Mouse (Mus musculus): ENCODE measurements around the gene Cdc34. TPM values are rescaled to one million over a fixed set of nuclear protein-coding genes. Genes with fewer than 3 reads are reported as not detected.

Gene Cdc34
- polyA plus RNA-seq, 1 experiment from 2014 or later: 71.1 TPM

DNA sequence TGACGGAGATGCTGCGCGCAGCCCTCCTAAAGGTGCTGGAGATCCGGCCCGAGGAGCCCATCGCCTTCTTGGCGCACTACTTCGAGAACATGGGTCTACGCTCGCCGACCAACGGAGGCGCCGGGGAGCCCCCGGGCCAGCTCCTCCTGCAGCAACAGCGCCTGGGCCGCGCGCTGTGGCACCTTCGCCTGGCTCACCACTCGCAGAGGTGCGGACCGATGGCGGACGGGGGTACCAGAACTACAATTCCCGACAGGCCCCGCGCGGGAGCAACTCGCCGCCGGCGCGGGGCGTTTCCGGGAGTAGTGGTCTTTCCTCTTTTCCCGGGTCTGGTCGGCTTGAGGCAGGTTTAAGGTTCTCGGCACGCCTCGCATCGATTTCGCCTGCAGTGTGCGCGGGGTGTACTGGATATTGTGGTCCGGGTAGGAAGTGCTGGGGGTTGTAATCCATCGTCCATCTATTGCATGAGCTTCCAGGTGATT is 12.4 kb upstream of the Cdc34 start:
- Histone ChIP-seq H3K36me3 (ENCODE audit: control insufficient read depth, insufficient read depth) (no peaks in the 10 kb centered on the region), H3K9me3 (ENCODE audit: control insufficient read depth, low read length) (no peaks in the 10 kb centered on the region), H3K4me1 (replicated peaks; ENCODE audit: control insufficient read depth, insufficient read depth, low read length) (peaks cover 19% of the 10 kb centered on the region), H3K4me3 (replicated peaks; ENCODE audit: low read length) (peak overlapping the region; percentile 85), H3K27ac (ENCODE audit: low read length) (peak overlapping the region; percentile 96), H3K9ac (replicated peaks; ENCODE audit: low read depth, low read length) (peak overlapping the region; percentile 89), H3K27me3 (replicated peaks; ENCODE audit: control insufficient read depth, insufficient read depth, low read length) (no peaks in the 10 kb centered on the region), H3K4me2 (ENCODE audit: low read length) (peak overlapping the region; percentile 85)
- WGBS: under 1% methylated on average over 47 of the region's 47 CpGs
- ATAC-seq: peak; percentile 70

DNA sequence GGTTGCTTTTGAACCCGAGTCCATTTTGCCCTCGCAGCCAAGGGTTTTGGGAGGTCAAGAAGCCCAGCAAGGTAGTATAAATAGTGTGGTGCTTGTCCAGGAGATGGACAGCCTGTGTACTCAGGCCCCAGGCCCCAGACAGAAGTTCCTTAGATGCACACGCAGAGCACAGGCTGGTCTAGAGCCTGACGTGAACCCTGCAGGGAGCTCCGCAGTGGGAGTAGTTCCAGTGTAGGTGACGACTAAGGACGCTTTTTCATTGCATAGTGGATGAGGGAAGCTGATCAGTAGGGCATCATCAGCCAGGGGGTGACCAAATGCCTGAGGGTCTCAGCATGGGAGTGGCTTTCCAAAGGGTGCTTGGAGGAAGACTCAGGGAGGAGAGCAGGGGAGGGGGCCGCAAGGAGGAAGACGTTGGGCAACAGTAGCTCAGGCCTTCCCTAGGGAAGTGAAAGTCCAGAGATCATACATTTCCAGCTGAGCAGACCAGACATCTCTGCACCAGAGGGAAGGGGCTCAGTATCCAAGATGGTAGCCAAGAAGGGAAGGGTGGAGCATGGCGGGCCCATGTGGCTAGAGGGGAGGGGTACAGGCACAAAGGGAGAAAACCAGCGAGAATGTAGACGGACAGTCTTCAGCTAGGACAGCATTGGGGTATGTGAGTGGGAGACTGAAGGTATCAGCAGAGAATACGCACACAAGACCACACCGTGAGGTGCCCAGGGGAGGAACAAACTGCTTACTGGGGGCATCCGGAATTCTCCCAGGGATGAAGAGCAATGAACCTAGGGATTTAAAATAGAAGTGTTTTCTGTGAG is 11.7 kb upstream of the Cdc34 start:
- 36% methylated on average over 15 of the region's 15 CpGs for WGBS
- H3K4me2 ChIP-seq (ENCODE audit: low read length): peak overlapping the region; percentile 85
- ATAC-seq: peak; percentile 14
- no peaks in the 10 kb centered on the region for H3K36me3 ChIP-seq (ENCODE audit: control insufficient read depth, insufficient read depth)
- no peaks in the 10 kb centered on the region for H3K9me3 ChIP-seq (ENCODE audit: control insufficient read depth, low read length)
- H3K27me3 ChIP-seq (replicated peaks; ENCODE audit: control insufficient read depth, insufficient read depth, low read length): no peaks in the 10 kb centered on the region
- peaks cover 19% of the 10 kb centered on the region for H3K4me1 ChIP-seq (replicated peaks; ENCODE audit: control insufficient read depth, insufficient read depth, low read length)
- peak overlapping the region; percentile 85 for H3K4me3 ChIP-seq (replicated peaks; ENCODE audit: low read length)
- peak overlapping the region; percentile 96; the same call in 1 of the 2 replicates for H3K27ac ChIP-seq (ENCODE audit: low read length)
- peak overlapping the region; percentile 89 for H3K9ac ChIP-seq (replicated peaks; ENCODE audit: low read depth, low read length)

DNA sequence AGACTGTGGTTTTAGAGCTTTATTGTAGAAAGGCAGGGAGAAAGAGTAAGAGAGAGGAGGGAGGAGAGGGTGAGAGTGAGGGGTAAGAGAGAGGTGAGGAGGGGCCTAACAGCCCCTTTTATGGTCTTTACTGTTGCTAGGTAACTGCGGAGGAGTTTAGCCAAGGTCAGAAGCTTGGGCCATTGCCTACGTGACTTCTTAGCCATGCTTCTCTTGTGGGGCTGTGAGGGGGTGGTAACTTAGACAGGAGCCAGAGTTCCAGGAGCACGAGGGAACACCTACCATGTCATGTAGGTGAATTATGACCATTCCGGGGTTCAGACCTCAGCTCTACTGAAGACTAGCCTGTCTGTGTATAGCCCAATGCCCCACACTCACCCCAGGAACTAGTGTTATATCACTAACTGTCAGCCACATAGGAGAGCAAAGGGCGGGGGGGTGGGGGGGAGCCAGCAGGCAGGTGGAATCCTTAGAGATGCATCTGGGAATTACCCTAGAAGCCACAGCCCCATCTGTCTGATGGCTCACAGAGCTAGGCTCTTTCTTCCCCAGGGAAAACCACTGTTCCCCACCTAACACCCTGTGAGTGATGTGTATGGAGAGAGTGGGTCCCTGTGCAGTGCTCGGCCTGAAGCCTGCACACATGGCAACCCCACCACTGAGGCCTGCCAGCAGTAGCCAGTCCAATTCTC is 10.5 kb upstream of the Cdc34 start:
- no peak overlapping the region for H3K9ac ChIP-seq (replicated peaks; ENCODE audit: low read depth, low read length)

DNA sequence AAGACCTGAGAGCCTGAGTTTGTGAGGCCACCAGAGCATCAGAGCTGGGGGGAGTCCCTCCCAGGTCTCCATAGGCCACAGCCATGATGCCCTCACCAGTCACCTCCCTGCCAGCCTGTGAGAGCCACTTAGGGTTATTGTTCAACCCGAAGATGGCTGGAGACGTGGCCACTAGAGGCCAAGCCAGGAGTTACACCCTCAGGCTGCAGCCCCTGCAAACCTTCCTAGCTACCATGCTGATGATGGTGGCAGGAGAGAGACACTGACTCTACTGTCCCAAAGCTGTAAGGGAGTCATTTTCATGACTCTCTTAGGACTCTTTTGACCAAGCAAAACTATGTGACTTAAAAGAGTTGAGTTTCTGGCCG is 9.9 kb upstream of the Cdc34 start:
- no peak overlapping the region for H3K4me3 ChIP-seq (replicated peaks; ENCODE audit: low read length)
- peaks cover 19% of the 10 kb centered on the region for H3K4me1 ChIP-seq (replicated peaks; ENCODE audit: control insufficient read depth, insufficient read depth, low read length)
- peaks cover 3% of the 10 kb centered on the region for H3K36me3 ChIP-seq (ENCODE audit: control insufficient read depth, insufficient read depth)
- no peak for ATAC-seq
- no peak overlapping the region for H3K9ac ChIP-seq (replicated peaks; ENCODE audit: low read depth, low read length)
- H3K9me3 ChIP-seq (ENCODE audit: control insufficient read depth, low read length): no peaks in the 10 kb centered on the region
- no peaks in the 10 kb centered on the region for H3K27me3 ChIP-seq (replicated peaks; ENCODE audit: control insufficient read depth, insufficient read depth, low read length)
- no peak overlapping the region for H3K4me2 ChIP-seq (ENCODE audit: low read length)
- H3K27ac ChIP-seq (ENCODE audit: low read length): no peak overlapping the region
- WGBS: 72% methylated on average over 3 of the region's 3 CpGs

More for the DNA sequence above, 10.5 kb upstream of the Cdc34 start:
- peaks cover 3% of the 10 kb centered on the region for H3K36me3 ChIP-seq (ENCODE audit: control insufficient read depth, insufficient read depth)
- H3K4me3 ChIP-seq (replicated peaks; ENCODE audit: low read length): no peak overlapping the region
- ATAC-seq: no peak
- peaks cover 19% of the 10 kb centered on the region for H3K4me1 ChIP-seq (replicated peaks; ENCODE audit: control insufficient read depth, insufficient read depth, low read length)
- WGBS: 81% methylated on average over 6 of the region's 6 CpGs
- no peaks in the 10 kb centered on the region for H3K9me3 ChIP-seq (ENCODE audit: control insufficient read depth, low read length)
- H3K27ac ChIP-seq (ENCODE audit: low read length): no peak overlapping the region
- H3K4me2 ChIP-seq (ENCODE audit: low read length): no peak overlapping the region
- no peaks in the 10 kb centered on the region for H3K27me3 ChIP-seq (replicated peaks; ENCODE audit: control insufficient read depth, insufficient read depth, low read length)

DNA sequence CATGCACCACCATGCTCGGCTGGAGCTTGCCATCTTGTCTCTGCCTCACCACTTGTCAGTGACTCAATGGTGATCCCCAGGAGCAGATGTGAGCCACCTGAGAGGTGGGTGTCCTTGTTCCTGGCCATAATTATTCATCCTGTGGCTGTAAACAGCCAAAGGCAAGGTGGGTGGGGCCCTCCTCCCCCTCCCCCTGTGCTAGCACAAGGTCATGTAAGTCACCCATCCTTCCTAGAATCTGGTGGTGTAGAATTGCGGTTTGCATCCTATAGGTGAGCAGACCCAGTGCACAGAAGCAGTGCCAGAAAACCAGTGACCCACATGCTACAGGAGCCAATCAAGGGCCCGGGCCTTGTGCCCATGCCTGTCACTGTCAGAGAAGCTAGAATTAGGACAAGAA is 8.9 kb upstream of the Cdc34 start:
- ATAC-seq: no peak
- 93% methylated on average over 3 of the region's 3 CpGs for WGBS

DNA sequence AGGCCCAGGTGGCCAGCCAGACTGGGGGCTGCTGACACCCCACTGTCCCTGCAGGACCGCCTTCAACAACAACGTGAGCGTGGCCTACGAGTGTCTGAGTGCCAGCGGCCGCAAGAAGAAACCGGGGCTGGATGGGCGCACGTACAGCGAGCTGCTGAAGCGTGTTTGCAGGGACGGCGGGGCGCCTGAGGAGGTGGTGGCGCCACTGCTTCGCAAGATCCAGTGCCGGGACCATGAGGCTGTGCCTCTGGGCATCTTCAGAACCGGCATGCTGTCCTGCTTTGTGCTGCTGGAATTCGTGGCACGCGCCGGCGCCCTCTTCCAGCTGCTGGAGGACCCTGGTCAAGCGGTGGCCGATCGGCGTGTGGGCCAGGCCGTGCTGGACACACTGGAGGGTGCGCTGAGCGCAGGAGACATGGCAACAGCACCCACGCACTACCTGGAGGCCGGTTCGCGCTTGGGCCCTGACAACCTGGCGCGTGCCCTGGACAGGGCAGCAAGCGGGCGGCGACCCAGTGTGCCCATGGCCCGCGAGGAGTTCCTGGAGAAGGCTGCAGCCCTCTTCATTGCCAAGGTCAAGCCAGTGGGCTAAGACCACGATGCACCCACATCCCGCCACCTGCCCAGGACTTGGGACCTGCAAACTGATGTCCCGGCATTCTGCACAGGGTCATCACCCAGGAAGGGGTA is 6.5 kb upstream of the Cdc34 start:
- Histone ChIP-seq H3K4me1 (replicated peaks; ENCODE audit: control insufficient read depth, insufficient read depth, low read length) (peaks cover 7% of the 10 kb centered on the region), H3K27ac (ENCODE audit: low read length) (no peak overlapping the region), H3K9ac (replicated peaks; ENCODE audit: low read depth, low read length) (no peak overlapping the region), H3K27me3 (replicated peaks; ENCODE audit: control insufficient read depth, insufficient read depth, low read length) (no peaks in the 10 kb centered on the region), H3K9me3 (ENCODE audit: control insufficient read depth, low read length) (no peaks in the 10 kb centered on the region), H3K36me3 (ENCODE audit: control insufficient read depth, insufficient read depth) (peaks cover 3% of the 10 kb centered on the region), H3K4me2 (ENCODE audit: low read length) (no peak overlapping the region), H3K4me3 (replicated peaks; ENCODE audit: low read length) (no peak overlapping the region)
- ATAC-seq: no peak
- 61% methylated on average over 44 of the region's 44 CpGs for WGBS

More for the DNA sequence above, 8.9 kb upstream of the Cdc34 start:
- H3K9me3 ChIP-seq (ENCODE audit: control insufficient read depth, low read length): no peaks in the 10 kb centered on the region
- H3K27me3 ChIP-seq (replicated peaks; ENCODE audit: control insufficient read depth, insufficient read depth, low read length): no peaks in the 10 kb centered on the region
- H3K36me3 ChIP-seq (ENCODE audit: control insufficient read depth, insufficient read depth): peaks cover 3% of the 10 kb centered on the region
- no peak overlapping the region for H3K9ac ChIP-seq (replicated peaks; ENCODE audit: low read depth, low read length)
- no peak overlapping the region for H3K4me3 ChIP-seq (replicated peaks; ENCODE audit: low read length)
- no peak overlapping the region for H3K4me2 ChIP-seq (ENCODE audit: low read length)
- H3K4me1 ChIP-seq (replicated peaks; ENCODE audit: control insufficient read depth, insufficient read depth, low read length): peaks cover 16% of the 10 kb centered on the region
- no peak overlapping the region for H3K27ac ChIP-seq (ENCODE audit: low read length)

DNA sequence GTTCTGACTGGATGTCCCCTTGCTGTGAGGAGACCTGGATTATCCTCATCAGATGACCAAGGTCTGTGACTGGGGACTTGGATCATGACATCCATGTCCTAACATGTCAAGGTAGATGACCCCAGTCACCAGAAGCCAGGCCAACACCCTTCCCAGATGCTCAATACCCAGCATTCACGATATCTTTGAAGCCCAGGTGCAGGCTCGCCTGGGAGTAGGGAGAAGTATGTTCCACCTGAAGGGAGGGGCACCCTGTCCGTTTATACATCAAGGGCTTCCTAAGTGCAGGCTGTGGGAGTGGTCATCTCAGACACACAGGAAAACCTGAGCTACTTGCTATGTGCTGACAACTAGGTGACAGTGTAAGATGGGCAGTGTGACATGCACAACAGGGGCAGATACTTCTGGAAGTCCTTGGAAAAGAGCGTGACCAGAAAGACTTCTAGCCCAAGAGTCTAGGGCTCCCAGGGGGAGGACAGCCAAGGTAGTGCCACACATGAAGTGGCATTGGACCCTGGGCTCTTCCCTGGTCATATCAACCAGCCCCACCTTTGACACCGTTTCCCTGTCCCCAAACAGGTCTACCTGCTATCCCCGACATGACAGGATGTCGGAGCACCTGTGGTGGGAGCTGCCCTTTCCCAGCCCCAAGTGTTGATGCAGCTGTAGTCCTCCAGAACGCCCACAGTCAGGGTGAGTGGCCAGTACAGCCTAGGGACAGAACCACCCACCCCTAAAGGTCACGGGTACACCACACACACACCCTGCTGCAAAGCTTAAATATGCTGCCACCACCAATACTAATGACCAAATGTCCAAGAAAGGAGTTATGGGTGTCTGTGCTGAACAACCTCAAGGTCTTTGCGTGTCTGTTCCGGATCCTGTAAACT is 1.1 kb upstream of the Cdc34 start:
- Histone ChIP-seq H3K9me3 (ENCODE audit: control insufficient read depth, low read length) (no peaks in the 10 kb centered on the region), H3K36me3 (ENCODE audit: control insufficient read depth, insufficient read depth) (peaks cover 5% of the 10 kb centered on the region), H3K27ac (ENCODE audit: low read length) (peak overlapping the region; percentile 90), H3K9ac (replicated peaks; ENCODE audit: low read depth, low read length) (peak overlapping the region; percentile 57), H3K4me1 (replicated peaks; ENCODE audit: control insufficient read depth, insufficient read depth, low read length) (peaks cover 20% of the 10 kb centered on the region), H3K27me3 (replicated peaks; ENCODE audit: control insufficient read depth, insufficient read depth, low read length) (no peaks in the 10 kb centered on the region), H3K4me3 (replicated peaks; ENCODE audit: low read length) (peak overlapping the region; percentile 86), H3K4me2 (ENCODE audit: low read length) (peak overlapping the region; percentile 53)
- peak; percentile 3; the same call in 1 of the 2 replicates for ATAC-seq
- 43% methylated on average over 11 of the region's 11 CpGs for WGBS

DNA sequence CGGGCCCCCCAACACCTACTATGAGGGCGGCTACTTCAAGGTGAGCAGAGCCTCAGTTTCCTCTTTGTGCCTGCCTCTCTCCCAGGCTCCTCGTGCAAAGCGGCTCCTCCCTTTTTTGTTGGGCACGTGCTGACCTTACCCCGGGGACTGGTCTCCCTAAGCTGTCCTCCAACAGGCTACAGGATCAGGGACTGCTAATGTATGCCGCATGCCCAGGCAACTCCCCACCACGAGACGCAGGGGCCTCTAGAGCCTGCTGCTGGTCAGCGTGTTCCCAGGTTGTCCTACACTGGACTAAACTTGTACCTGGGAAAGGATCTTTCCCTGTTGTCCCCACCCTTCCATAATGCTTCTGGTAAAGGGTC is 538 bp downstream of the Cdc34 start:
- no peak; the same call in 1 of the 2 replicates for ATAC-seq

More for the DNA sequence above, 538 bp downstream of the Cdc34 start:
- Histone ChIP-seq H3K9ac (replicated peaks; ENCODE audit: low read depth, low read length) (peak overlapping the region; percentile 74), H3K27me3 (replicated peaks; ENCODE audit: control insufficient read depth, insufficient read depth, low read length) (no peaks in the 10 kb centered on the region), H3K4me2 (ENCODE audit: low read length) (peak overlapping the region; percentile 91), H3K4me3 (replicated peaks; ENCODE audit: low read length) (peak overlapping the region; percentile 86), H3K27ac (ENCODE audit: low read length) (peak overlapping the region; percentile 46; the same call in 1 of the 2 replicates), H3K9me3 (ENCODE audit: control insufficient read depth, low read length) (no peaks in the 10 kb centered on the region), H3K36me3 (ENCODE audit: control insufficient read depth, insufficient read depth) (peaks cover 10% of the 10 kb centered on the region), H3K4me1 (replicated peaks; ENCODE audit: control insufficient read depth, insufficient read depth, low read length) (peaks cover 20% of the 10 kb centered on the region)
- 0% methylated on average over 9 of the region's 10 CpGs for WGBS
